Mouse (Mus musculus): ENCODE measurements around the gene Fsd1.

- no peak for TF ChIP-seq CTCF (IDR thresholded peaks at IDR 0.05; ENCODE audit: control insufficient read depth, insufficient read depth, low read length)
- TF ChIP-seq POLR2A (IDR thresholded peaks at IDR 0.05; ENCODE audit: borderline replicate concordance, control insufficient read depth, low read depth, low read length), result no peak
Observed at GRCm38 (mm10) chr17:56005415-56006061, 19.2 kb downstream of the Fsd1 start, which contains the start of the genes Stap2 and Mpnd.

Measured in bone marrow, adult 2 months (tissue).